Mouse (Mus musculus): ENCODE measurements at regions not wholly inside any gene's neighbourhood (a gene's known extent, or its start where the extent isn't known, plus 50 kb on each side); places are given as distances from the start of the nearest gene placed in this dataset.

- peak; percentile 29 for DNase-seq (ENCODE audit: low read depth)
These were observed 62.8 kb downstream of the H2al1n start for GRCm38 (mm10) chrX:14273628-14274337.

GRCm38 (mm10) chrX:14279312-14279711, 68.4 kb downstream of the H2al1n start:
- DNase-seq (ENCODE audit: low read depth), result no peak

- DNase-seq (ENCODE audit: low read depth), result no peak
These were observed 68.8 kb downstream of the H2al1n start for GRCm38 (mm10) chrX:14279736-14280135.

GRCm38 (mm10) chrX:14294890-14295289, 83.9 kb downstream of the H2al1n start:
- DNase-seq (ENCODE audit: low read depth), result no peak

GRCm38 (mm10) chrX:14302125-14302524, 91.2 kb downstream of the H2al1n start:
- DNase-seq (ENCODE audit: low read depth), result no peak

DNA sequence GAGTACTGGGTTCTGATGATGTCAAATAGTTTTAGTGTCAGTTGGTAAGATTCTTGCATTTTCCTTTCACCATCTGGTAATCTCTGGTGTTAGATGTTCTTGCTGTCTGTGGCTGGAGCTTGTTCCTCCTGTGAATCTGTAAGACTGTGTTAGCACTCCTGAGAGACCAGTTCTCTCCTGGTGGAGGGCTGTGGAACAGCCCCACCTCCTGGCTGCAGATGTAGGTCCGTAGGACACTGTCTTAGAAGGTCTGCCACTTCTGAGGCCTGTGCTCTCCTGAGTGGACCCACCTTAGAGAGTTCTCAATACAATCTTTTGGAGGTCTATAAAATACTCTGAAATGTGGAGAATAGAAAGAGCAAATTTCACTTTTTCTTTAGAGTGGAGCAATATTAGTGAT, 101.8 kb downstream of the H2al1n start:
- DNase-seq (ENCODE audit: low read depth), result no peak

- no peak for DNase-seq (ENCODE audit: low read depth)
These were observed 141.5 kb downstream of the H2al1n start for GRCm38 (mm10) chrX:14352416-14352815.

GRCm38 (mm10) chrX:14353366-14353765, 142.4 kb downstream of the H2al1n start:
- no peak for DNase-seq (ENCODE audit: low read depth)

DNA sequence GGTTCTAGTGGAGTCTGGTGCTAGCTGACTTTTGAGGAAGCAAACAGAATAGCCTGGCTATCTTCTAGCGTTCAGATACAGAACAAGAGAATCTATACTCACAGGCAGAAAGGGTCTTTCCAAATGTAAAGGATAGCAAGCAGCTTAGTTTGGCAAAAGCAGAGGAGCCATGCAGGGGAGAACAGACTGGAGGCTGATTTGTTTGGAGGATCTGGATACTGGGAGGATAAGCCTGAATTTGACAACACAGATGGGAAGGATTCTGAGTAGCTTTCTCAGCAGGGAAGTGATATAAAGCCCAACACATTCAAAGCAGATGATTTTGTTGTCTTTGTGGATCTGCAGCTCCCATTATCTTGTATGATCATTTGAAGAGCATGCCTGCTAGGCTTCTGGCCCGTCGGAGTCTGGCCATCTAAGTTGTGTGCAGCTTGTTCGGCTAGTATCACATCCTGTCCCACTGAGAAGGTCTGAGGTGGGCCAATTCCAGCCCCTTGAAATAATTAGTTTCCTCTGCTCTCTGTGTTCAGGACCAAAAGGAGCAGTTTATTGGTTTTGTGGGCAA, 145.6 kb downstream of the H2al1n start:
- no peak for DNase-seq (ENCODE audit: low read depth)

Data from fibroblast of lung, adult 2 months (primary cell).